Mouse (Mus musculus) limb, embryonic 11.5 days (tissue): ENCODE measurements around the gene Ddx41. TPM values are rescaled to one million over a fixed set of nuclear protein-coding genes. Genes with fewer than 3 reads are reported as not detected.
"Not testable (repeated sequence)": the region's sequence is repeated elsewhere in the genome, so short reads cannot be mapped to it uniquely, and the experiment has no call there.

ENCODE experiments used
- ATAC-seq: fragments of 200-750 bp; cut with Nextera tagmentation; 2 replicates; pipeline ENCODE4 v1.8.0; 2017; ENCODE audit warnings: low read depth; ENCODE audit not compliant: insufficient number of reproducible peaks, low FRiP score, low TSS enrichment
- DNase-seq: peaks from one replicate; pipeline ENCODE4 v3.0.0-alpha.2; 2015; ENCODE audit warnings: low spot score
- H3K27ac ChIP-seq: fragments of 300-500 bp; sonication (generic); replicated peaks from 2 replicates; pipeline ENCODE4 v1.5.1; 2014; ENCODE audit warnings: low read depth, mild to moderate bottlenecking, low read length
- H3K27me3 ChIP-seq: fragments of 300-500 bp; sonication (generic); 2 replicates; pipeline ENCODE4 v1.6.1; 2014; ENCODE audit warnings: mild to moderate bottlenecking, low read length, mixed read lengths; ENCODE audit not compliant: control insufficient read depth, insufficient read depth
- H3K36me3 ChIP-seq: fragments of 300-500 bp; sonication (generic); 2 replicates; pipeline ENCODE4 v1.6.1; 2014; ENCODE audit warnings: mild to moderate bottlenecking, low read length, moderate library complexity, mixed read lengths; ENCODE audit not compliant: control insufficient read depth, insufficient read depth
- H3K4me1 ChIP-seq: fragments of 300-500 bp; sonication (generic); 2 replicates; pipeline ENCODE4 v1.6.1; 2014; ENCODE audit warnings: low read length, mixed read lengths; ENCODE audit not compliant: control insufficient read depth, insufficient read depth
- H3K4me2 ChIP-seq: fragments of 300-500 bp; sonication (generic); 2 replicates; pipeline ENCODE4 v1.6.1; 2014; ENCODE audit warnings: low read depth, mild to moderate bottlenecking, moderate library complexity; ENCODE audit not compliant: severe bottlenecking
- H3K4me3 ChIP-seq: fragments of 300-500 bp; sonication (generic); 2 replicates; pipeline ENCODE4 v1.5.1; 2014; ENCODE audit warnings: low read depth, low read length
- H3K9ac ChIP-seq: fragments of 300-500 bp; sonication (generic); 2 replicates; pipeline ENCODE4 v1.6.1; 2014; ENCODE audit warnings: mild to moderate bottlenecking, low read length
- H3K9me3 ChIP-seq: fragments of 300-500 bp; sonication (generic); 2 replicates; pipeline ENCODE4 v1.6.1; 2016; ENCODE audit warnings: low read length; ENCODE audit not compliant: control insufficient read depth
- WGBS: fragments of 180-500 bp; shearing (Covaris S2); extraction: QIAGEN DNeasy Blood & Tissue Kit; methylation state at CpG from one replicate; pipeline ENCODE4 v1.1.7; 2014; 5-methylcytosine and 5-hydroxymethylcytosine counted together
- polyA plus RNA-seq: library from polyadenylated mRNA; unstranded; fragments of >200 nt; fragmentation: Nextera tagmentation; extraction: Ambion mirVana; gene quantifications from 2 replicates; pipeline ENCODE4 v1.2.1, GENCODE M21; 2014

The Ddx41 gene
- polyA plus RNA-seq, 1 experiment from 2014 or later = 84.0 TPM

- DNase-seq (peak; percentile 69), ATAC-seq (peak; percentile 62; the same call in 1 of the 2 replicates)
- Histone ChIP-seq H3K4me2 (peak overlapping the region; percentile 66), H3K27me3 (no peaks in the 10 kb centered on the region), H3K9ac (peak overlapping the region; percentile 96), H3K36me3 (peaks cover 2% of the 10 kb centered on the region), H3K4me3 (peak overlapping the region; percentile 99), H3K9me3 (no peaks in the 10 kb centered on the region), H3K27ac (peak overlapping the region; percentile 81), H3K4me1 (peaks cover 11% of the 10 kb centered on the region)
- under 1% methylated on average over 47 of the region's 47 CpGs for WGBS
Measured at GRCm38 (mm10) chr13:55570286-55570973, 34.0 kb upstream of the Ddx41 start.

- no peak overlapping the region for H3K27ac ChIP-seq
- H3K9me3 ChIP-seq = no peaks in the 10 kb centered on the region
- ATAC-seq (no peak), DNase-seq (peak; percentile 45)
- 14% methylated on average over 16 of the region's 16 CpGs for WGBS
- peak overlapping the region; percentile 99 for H3K4me3 ChIP-seq
- no peaks in the 10 kb centered on the region for H3K27me3 ChIP-seq
- H3K4me2 ChIP-seq = peak overlapping the region; percentile 66
- H3K36me3 ChIP-seq = peaks cover 2% of the 10 kb centered on the region
- peaks cover 11% of the 10 kb centered on the region for H3K4me1 ChIP-seq
- peak overlapping the region; percentile 96 for H3K9ac ChIP-seq
Measured at GRCm38 (mm10) chr13:55569726-55570285, 33.3 kb upstream of the Ddx41 start.

GRCm38 (mm10) chr13:55568524-55568923 is 32.1 kb upstream of the Ddx41 start:
- not testable (repeated sequence) for H3K9ac ChIP-seq, H3K27me3 ChIP-seq, DNase-seq, H3K4me2 ChIP-seq, H3K9me3 ChIP-seq, ATAC-seq, H3K27ac ChIP-seq, H3K36me3 ChIP-seq, H3K4me3 ChIP-seq
- WGBS = 87% methylated on average over 4 of the region's 4 CpGs
- peaks cover 14% of the 10 kb centered on the region for H3K4me1 ChIP-seq

- Histone ChIP-seq H3K4me2 (no peak overlapping the region), H3K4me3 (no peak overlapping the region), H3K27me3 (no peaks in the 10 kb centered on the region), H3K9me3 (no peaks in the 10 kb centered on the region), H3K4me1 (peaks cover 14% of the 10 kb centered on the region), H3K27ac (no peak overlapping the region), H3K36me3 (peaks cover 2% of the 10 kb centered on the region), H3K9ac (no peak overlapping the region)
- ATAC-seq = no peak
- whole genome bisulfite sequencing = 84% methylated on average over 2 of the region's 2 CpGs
- DNase-seq = no peak
Measured at GRCm38 (mm10) chr13:55567949-55568348, 31.5 kb upstream of the Ddx41 start.

GRCm38 (mm10) chr13:55567001-55567400 is 30.5 kb upstream of the Ddx41 start:
- H3K4me1 ChIP-seq = peaks cover 14% of the 10 kb centered on the region
- H3K9ac ChIP-seq = no peak overlapping the region
- peaks cover 2% of the 10 kb centered on the region for H3K36me3 ChIP-seq
- H3K4me2 ChIP-seq = no peak overlapping the region
- DNase-seq (no peak), ATAC-seq (no peak)
- no peaks in the 10 kb centered on the region for H3K9me3 ChIP-seq
- H3K4me3 ChIP-seq = no peak overlapping the region
- no peak overlapping the region for H3K27ac ChIP-seq
- 93% methylated on average over 6 of the region's 6 CpGs for WGBS
- no peaks in the 10 kb centered on the region for H3K27me3 ChIP-seq

GRCm38 (mm10) chr13:55563266-55563879 is 26.9 kb upstream of the Ddx41 start:
- H3K36me3 ChIP-seq = peaks cover 2% of the 10 kb centered on the region

GRCm38 (mm10) chr13:55557499-55557898 is 21.0 kb upstream of the Ddx41 start:
- Histone ChIP-seq H3K4me3 (no peak overlapping the region), H3K27ac (no peak overlapping the region), H3K9ac (no peak overlapping the region), H3K9me3 (no peaks in the 10 kb centered on the region), H3K4me2 (no peak overlapping the region), H3K36me3 (peaks cover 3% of the 10 kb centered on the region), H3K27me3 (no peaks in the 10 kb centered on the region), H3K4me1 (no peaks in the 10 kb centered on the region)
- DNase-seq (no peak), ATAC-seq (no peak)
- 75% methylated on average over 6 of the region's 6 CpGs for WGBS

More at GRCm38 (mm10) chr13:55563266-55563879, 26.9 kb upstream of the Ddx41 start:
- no peaks in the 10 kb centered on the region for H3K9me3 ChIP-seq
- no peak for ATAC-seq
- H3K4me2 ChIP-seq = no peak overlapping the region
- H3K9ac ChIP-seq = no peak overlapping the region
- DNase-seq = no peak
- H3K27ac ChIP-seq = no peak overlapping the region
- H3K27me3 ChIP-seq = no peaks in the 10 kb centered on the region
- peaks cover 3% of the 10 kb centered on the region; the same call in 1 of the 2 replicates for H3K4me1 ChIP-seq
- WGBS = 72% methylated on average over 7 of the region's 7 CpGs
- H3K4me3 ChIP-seq = no peak overlapping the region

- WGBS = 92% methylated on average over 9 of the region's 9 CpGs
- no peaks in the 10 kb centered on the region for H3K9me3 ChIP-seq
- H3K4me2 ChIP-seq = no peak overlapping the region
- no peak overlapping the region for H3K9ac ChIP-seq
- no peaks in the 10 kb centered on the region for H3K4me1 ChIP-seq
- no peak overlapping the region for H3K27ac ChIP-seq
- DNase-seq = no peak
- H3K4me3 ChIP-seq = no peak overlapping the region
- peaks cover 3% of the 10 kb centered on the region for H3K36me3 ChIP-seq
- ATAC-seq = no peak
- no peaks in the 10 kb centered on the region for H3K27me3 ChIP-seq
Measured at GRCm38 (mm10) chr13:55555921-55556320, 19.5 kb upstream of the Ddx41 start.
